Comparison of ENCODE assay signal across 9 mouse cellular contexts in the genomic region with DNA sequence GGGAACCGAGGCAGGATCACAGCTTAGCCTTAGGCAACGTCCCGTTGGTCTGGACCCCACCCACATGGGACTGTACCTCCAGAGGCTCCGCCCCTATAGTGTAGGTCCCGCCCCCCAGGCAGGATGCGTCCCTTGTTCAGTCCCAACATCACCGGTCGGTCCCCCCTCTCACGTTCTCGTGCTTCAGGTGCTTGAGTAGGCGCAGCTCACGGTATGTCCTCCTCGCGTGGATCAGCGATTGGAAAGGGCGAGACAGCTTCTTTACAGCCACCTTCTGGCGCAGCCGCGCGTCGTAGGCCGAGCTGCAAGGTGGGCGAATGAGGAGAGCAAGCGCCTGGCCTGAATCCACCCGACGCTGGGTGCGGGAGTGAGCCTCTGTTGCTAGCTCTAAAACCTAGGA. TPM values are rescaled to one million over a fixed set of nuclear protein-coding genes. Genes with fewer than 3 reads are reported as not detected.
DNase-seq lines count a peak whose midpoint lies in the region; ATAC-seq lines count a peak whose summit lies in the region.
"Had no signal": no experiment of that assay in that cellular context is flagged by ENCODE, and none has a peak within 500 bp of the region (broad histone marks: within the 10 kb centered on the region; RNA-seq: fewer than 3 reads in every experiment).

No protein-coding gene starts in this region.

- H3K27me3 ChIP-seq in heart, embryonic 16.5 days (ENCODE audit: control insufficient read depth, insufficient read depth, low read length), result peaks cover 58% of the 10 kb centered on the region

- no peak for ATAC-seq in heart, embryonic 16.5 days (replicated peaks; ENCODE audit: extremely low read depth, insufficient read depth, low FRiP score)

- peak overlapping the region; percentile 35 for H3K4me3 ChIP-seq in heart, embryonic 16.5 days (ENCODE audit: low read length)

- DNase-seq in spleen, adult 18-20 months, result peak; percentile 68 to 80
- no peak for DNase-seq in spleen, adult 12 weeks (ENCODE audit: low spot score)
- DNase-seq in embryo, embryonic 10 days (ENCODE audit: low spot score), result peak; percentile 74
- peak; percentile 37 to 51 for DNase-seq in layer of hippocampus, adult 8-10 months (ENCODE audit: low spot score in 2 of 2)
- DNase-seq in lung, postnatal 10 days, result peak; percentile 74
- peak; percentile 73 for DNase-seq in right cerebral cortex, postnatal 14 days
- DNase-seq in gastrocnemius, adult 8-10 months (ENCODE audit: low spot score in 2 of 2), result no peak

- H3K27ac ChIP-seq in heart, embryonic 16.5 days (ENCODE audit: low read length), result no peak overlapping the region
- H3K27ac ChIP-seq: macrophage had no signal

- peak overlapping the region; percentile 53 for H3K4me2 ChIP-seq in heart, embryonic 16.5 days (ENCODE audit: low read depth, low read length)

- under 1% methylated on average over 27 of the region's 27 CpGs for WGBS in heart, embryonic 16.5 days

- peaks cover 12% of the 10 kb centered on the region for H3K4me1 ChIP-seq in heart, embryonic 16.5 days (ENCODE audit: control insufficient read depth, insufficient read depth, low read length)

- no peak overlapping the region for H3K9ac ChIP-seq in heart, embryonic 16.5 days (ENCODE audit: low read length)

- no peaks in the 10 kb centered on the region for H3K36me3 ChIP-seq in heart, embryonic 16.5 days (ENCODE audit: control insufficient read depth, insufficient read depth)

- H3K9me3 ChIP-seq in heart, embryonic 16.5 days (replicated peaks; ENCODE audit: control insufficient read depth, low read length), result no peaks in the 10 kb centered on the region

RNA-seq across cellular contexts. Expression of a gene that starts 2.9 kb away (rescaled TPM):
- 3.6 and 4.1 TPM in 2 replicates for polyA plus RNA-seq in heart, embryonic 16.5 days (2015; fragmentation: Nextera tagmentation; extraction: Ambion mirVana)
- total RNA-seq in layer of hippocampus, adult 8-10 months (2022), result 10 to 100 TPM; 21.4 to 27.4 (median 24.8) TPM
- total RNA-seq in gastrocnemius, adult 8-10 months (2022), result 1 to 10 TPM in 2 of 4 experiments, under 1 TPM in 2; 0.70 to 1.3 (median 0.97) TPM

RNA-seq across cellular contexts. Expression of a gene that starts 6.0 kb away (rescaled TPM):
- 17.7 and 18.4 TPM in 2 replicates for polyA plus RNA-seq in heart, embryonic 16.5 days (2015; fragmentation: Nextera tagmentation; extraction: Ambion mirVana)
- 1 to 10 TPM; 4.9 to 9.7 (median 7.0) TPM for total RNA-seq in layer of hippocampus, adult 8-10 months (2022)
- total RNA-seq in gastrocnemius, adult 8-10 months (2022), result 100 to 1,000 TPM; 123 to 153 (median 139) TPM

RNA-seq across cellular contexts. Expression of a gene that starts 18.0 kb away (rescaled TPM):
- 16.4 and 19.7 TPM in 2 replicates for polyA plus RNA-seq in heart, embryonic 16.5 days (2015; fragmentation: Nextera tagmentation; extraction: Ambion mirVana)
- total RNA-seq in layer of hippocampus, adult 8-10 months (2022), result 10 to 100 TPM; 14.7 to 19.3 (median 15.9) TPM
- total RNA-seq in gastrocnemius, adult 8-10 months (2022), result 1 to 10 TPM; 5.4 to 8.2 (median 7.2) TPM

RNA-seq across cellular contexts. Expression of a gene that starts 23.6 kb away (rescaled TPM):
- 9.1 and 9.8 TPM in 2 replicates for polyA plus RNA-seq in heart, embryonic 16.5 days (2015; fragmentation: Nextera tagmentation; extraction: Ambion mirVana)
- total RNA-seq in layer of hippocampus, adult 8-10 months (2022), result 10 to 100 TPM; 26.1 to 38.9 (median 32.8) TPM
- 1 to 10 TPM; 7.4 to 7.9 (median 7.6) TPM for total RNA-seq in gastrocnemius, adult 8-10 months (2022)

RNA-seq across cellular contexts. Expression of a gene that starts 34.1 kb away (rescaled TPM):
- 91.8 and 104 TPM in 2 replicates for polyA plus RNA-seq in heart, embryonic 16.5 days (2015; fragmentation: Nextera tagmentation; extraction: Ambion mirVana)
- total RNA-seq in layer of hippocampus, adult 8-10 months (2022), result 10 to 100 TPM; 54.0 to 78.5 (median 67.5) TPM
- 1 to 10 TPM; 4.5 to 6.3 (median 5.3) TPM for total RNA-seq in gastrocnemius, adult 8-10 months (2022)

Comparison
In these comparisons a context has a peak if more than half of its experiments do, and no peak if none do; other contexts are left out.
1. DNase-seq: peak in spleen, adult 18-20 months (2 of 2), embryo, embryonic 10 days (single experiment), layer of hippocampus, adult 8-10 months (2 of 2), lung, postnatal 10 days (single experiment) and right cerebral cortex, postnatal 14 days (single experiment); none in spleen, adult 12 weeks (single experiment) and gastrocnemius, adult 8-10 months (0 of 2).
2. RNA of a gene that starts 2.9 kb away (total RNA-seq): 21.4 to 27.4 TPM in layer of hippocampus, adult 8-10 months; 0.70 to 1.3 TPM in gastrocnemius, adult 8-10 months; every median in the first group is over 4 times any median in the second.
3. RNA of a gene that starts 6.0 kb away (total RNA-seq): 123 to 153 TPM in gastrocnemius, adult 8-10 months; 4.9 to 9.7 TPM in layer of hippocampus, adult 8-10 months; every median in the first group is over 10 times any median in the second.